Mouse (Mus musculus): ENCODE data around the gene Ly6g6f. TPM values are rescaled to one million over a fixed set of nuclear protein-coding genes. Genes with fewer than 3 reads are reported as not detected.
"Not testable (repeated sequence)": the region's sequence is repeated elsewhere in the genome, so short reads cannot be mapped to it uniquely, and the experiment has no call there.

Gene Ly6g6f
- polyA plus RNA-seq, 1 experiment from 2014 or later = 0.29 TPM

DNA sequence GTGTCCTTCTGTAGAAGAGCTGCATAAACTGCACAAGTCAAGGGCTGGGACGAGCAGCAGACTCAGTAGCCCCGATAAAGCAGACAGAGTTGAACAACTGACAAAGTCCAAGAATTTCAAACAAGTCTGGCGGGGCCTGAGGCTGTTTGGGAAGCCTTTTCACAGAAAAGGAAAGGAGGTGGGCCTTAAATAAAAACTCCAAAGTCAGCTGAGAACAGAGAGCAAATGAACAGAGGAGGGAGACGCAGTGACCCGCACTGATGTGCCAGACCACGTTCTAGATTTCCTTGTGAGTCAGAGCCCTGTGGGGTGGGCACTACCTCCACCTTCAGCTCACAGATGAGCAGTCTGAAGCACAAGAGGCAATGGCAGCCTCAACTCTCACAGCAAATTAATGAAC, 50.5 kb downstream of the Ly6g6f start:
- Histone ChIP-seq H3K4me1 (replicated peaks) (peaks cover under 1% of the 10 kb centered on the region; the same call in 1 of the 2 replicates), H3K9ac (no peak overlapping the region), H3K36me3 (no peaks in the 10 kb centered on the region), H3K4me2 (no peak overlapping the region), H3K27ac (no peak overlapping the region), H3K9me3 (replicated peaks) (no peaks in the 10 kb centered on the region), H3K4me3 (no peak overlapping the region), H3K27me3 (no peaks in the 10 kb centered on the region)
- 65% methylated on average over 6 of the region's 6 CpGs for WGBS
- no peak for ATAC-seq (replicated peaks; ENCODE audit: insufficient number of reproducible peaks, insufficient read depth, low FRiP score, low read depth)

- H3K4me2 ChIP-seq; H3K27ac ChIP-seq; H3K9ac ChIP-seq; H3K9me3 ChIP-seq (replicated peaks); H3K4me1 ChIP-seq (replicated peaks); H3K36me3 ChIP-seq; H3K27me3 ChIP-seq; H3K4me3 ChIP-seq; ATAC-seq (replicated peaks; ENCODE audit: insufficient number of reproducible peaks, insufficient read depth, low FRiP score, low read depth): not testable (repeated sequence)
- WGBS = 53% methylated on average over 1 of the region's 1 CpGs
These were observed 51.7 kb downstream of the Ly6g6f start for GRCm38 (mm10) chr17:35033703-35034102.

DNA sequence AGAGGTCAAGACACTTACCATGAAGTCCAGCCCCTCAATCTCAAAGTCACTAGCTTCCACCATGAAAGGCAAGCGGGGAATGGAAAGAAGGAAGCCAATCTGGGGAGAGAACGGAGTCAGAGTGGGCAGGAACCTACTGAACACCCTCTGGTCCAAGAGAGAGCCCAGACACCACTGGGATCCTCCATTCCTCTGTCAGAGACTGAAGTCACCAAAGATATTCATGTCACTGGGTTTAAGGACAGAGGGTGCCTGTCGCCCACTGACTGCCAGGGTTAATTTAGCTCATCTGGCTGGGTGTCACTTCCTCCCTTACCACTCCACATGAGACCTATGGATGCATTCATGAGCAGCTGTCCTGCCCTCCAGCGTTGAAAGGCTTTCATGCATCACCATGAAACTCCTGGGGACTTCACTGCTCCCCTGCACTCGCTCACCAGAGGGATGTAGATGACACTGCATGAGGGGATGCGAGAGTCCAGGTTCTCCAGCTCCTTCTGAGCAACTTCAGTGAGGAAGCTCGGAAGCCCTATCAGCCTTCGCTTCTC, 53.0 kb downstream of the Ly6g6f start:
- no peaks in the 10 kb centered on the region for H3K36me3 ChIP-seq
- H3K27me3 ChIP-seq = no peaks in the 10 kb centered on the region; the same call in 1 of the 2 replicates
- WGBS = 64% methylated on average over 8 of the region's 8 CpGs
- no peak for ATAC-seq (replicated peaks; ENCODE audit: insufficient number of reproducible peaks, insufficient read depth, low FRiP score, low read depth)
- no peak overlapping the region for H3K4me2 ChIP-seq
- H3K9me3 ChIP-seq (replicated peaks) = no peaks in the 10 kb centered on the region
- H3K4me1 ChIP-seq (replicated peaks) = peaks cover 8% of the 10 kb centered on the region
- H3K4me3 ChIP-seq = no peak overlapping the region
- no peak overlapping the region for H3K27ac ChIP-seq
- H3K9ac ChIP-seq = no peak overlapping the region

DNA sequence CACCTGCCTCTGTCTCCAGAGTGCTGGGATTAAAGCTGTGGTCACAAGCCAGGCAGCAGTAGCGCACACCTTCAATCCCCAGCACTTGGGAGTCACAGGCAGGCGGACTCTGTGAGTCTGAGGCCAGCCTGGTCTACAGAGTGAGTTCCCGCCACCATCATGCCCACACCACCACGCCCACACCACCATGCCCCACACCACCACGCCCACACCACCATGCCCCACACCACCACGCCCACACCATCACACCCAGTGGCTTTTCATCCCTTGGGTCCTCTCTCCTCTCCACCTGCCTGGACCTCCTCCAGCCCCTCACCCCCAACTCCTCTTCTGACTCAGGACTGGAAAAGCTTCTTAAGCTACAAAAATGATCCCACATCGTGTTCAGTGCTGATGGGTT, 53.5 kb downstream of the Ly6g6f start:
- Histone ChIP-seq H3K27me3 (no peaks in the 10 kb centered on the region; the same call in 1 of the 2 replicates), H3K4me2 (no peak overlapping the region), H3K4me1 (replicated peaks) (peaks cover 11% of the 10 kb centered on the region), H3K36me3 (no peaks in the 10 kb centered on the region), H3K4me3 (no peak overlapping the region), H3K27ac (no peak overlapping the region), H3K9ac (no peak overlapping the region), H3K9me3 (replicated peaks) (no peaks in the 10 kb centered on the region)
- 72% methylated on average over 7 of the region's 7 CpGs for WGBS
- no peak for ATAC-seq (replicated peaks; ENCODE audit: insufficient number of reproducible peaks, insufficient read depth, low FRiP score, low read depth)

GRCm38 (mm10) chr17:35031272-35031671, 54.1 kb downstream of the Ly6g6f start:
- H3K9me3 ChIP-seq (replicated peaks) = no peaks in the 10 kb centered on the region
- peaks cover 15% of the 10 kb centered on the region for H3K4me1 ChIP-seq (replicated peaks)
- H3K27ac ChIP-seq = no peak overlapping the region
- no peaks in the 10 kb centered on the region for H3K36me3 ChIP-seq
- H3K4me3 ChIP-seq = no peak overlapping the region
- 89% methylated on average over 11 of the region's 11 CpGs for WGBS
- no peak overlapping the region for H3K4me2 ChIP-seq
- no peak for ATAC-seq (replicated peaks; ENCODE audit: insufficient number of reproducible peaks, insufficient read depth, low FRiP score, low read depth)
- no peak overlapping the region for H3K9ac ChIP-seq
- no peaks in the 10 kb centered on the region; the same call in 1 of the 2 replicates for H3K27me3 ChIP-seq

Other genes starting within 250 kb of the Ly6g6f start
- 19.4 and 23.4 TPM in 2 replicates for gene Stk19, start 248.7 kb downstream of the Ly6g6f start, polyA plus RNA-seq (2015; fragmentation: Nextera tagmentation; extraction: Ambion mirVana)
- 32.0 and 40.8 TPM in 2 replicates for gene Dxo, start 248.6 kb downstream of the Ly6g6f start, polyA plus RNA-seq (2015; fragmentation: Nextera tagmentation; extraction: Ambion mirVana)
- gene Skiv2l, start 235.4 kb downstream of the Ly6g6f start, polyA plus RNA-seq (2015; fragmentation: Nextera tagmentation; extraction: Ambion mirVana) = 23.6 and 35.9 TPM in 2 replicates
- gene Nelfe, start 235.2 kb downstream of the Ly6g6f start, polyA plus RNA-seq (2015; fragmentation: Nextera tagmentation; extraction: Ambion mirVana) = 53.3 and 70.9 TPM in 2 replicates
- gene Cfb, start 223.1 kb downstream of the Ly6g6f start, polyA plus RNA-seq (2015; fragmentation: Nextera tagmentation; extraction: Ambion mirVana) = 1.8 and 4.3 TPM in 2 replicates
- 1.1 and 1.8 TPM in 2 replicates for gene Zbtb12, start 206.1 kb downstream of the Ly6g6f start, polyA plus RNA-seq (2015; fragmentation: Nextera tagmentation; extraction: Ambion mirVana)
- not detected in 2 replicates for gene Gm20547, start 203.6 kb downstream of the Ly6g6f start, polyA plus RNA-seq (2015; fragmentation: Nextera tagmentation; extraction: Ambion mirVana)
- gene C2, start 187.3 kb downstream of the Ly6g6f start, polyA plus RNA-seq (2015; fragmentation: Nextera tagmentation; extraction: Ambion mirVana) = 2.0 and 3.3 TPM in 2 replicates
- 31.7 and 48.8 TPM in 2 replicates for gene Ehmt2, start 187.1 kb downstream of the Ly6g6f start, polyA plus RNA-seq (2015; fragmentation: Nextera tagmentation; extraction: Ambion mirVana)
- 0.08 TPM in 1 of 2 replicates, not detected in the other for gene Slc44a4, start 171.1 kb downstream of the Ly6g6f start, polyA plus RNA-seq (2015; fragmentation: Nextera tagmentation; extraction: Ambion mirVana)
- gene Neu1, start 154.4 kb downstream of the Ly6g6f start, polyA plus RNA-seq (2015; fragmentation: Nextera tagmentation; extraction: Ambion mirVana) = 16.1 and 19.9 TPM in 2 replicates
- gene Hspa1b, start 126.4 kb downstream of the Ly6g6f start, polyA plus RNA-seq (2015; fragmentation: Nextera tagmentation; extraction: Ambion mirVana) = 0.16 and 0.30 TPM in 2 replicates
- gene Gm20481, start 115.7 kb downstream of the Ly6g6f start, polyA plus RNA-seq (2015; fragmentation: Nextera tagmentation; extraction: Ambion mirVana) = not detected in 2 replicates
- 3.5 and 4.8 TPM in 2 replicates for gene Hspa1a, start 113.5 kb downstream of the Ly6g6f start, polyA plus RNA-seq (2015; fragmentation: Nextera tagmentation; extraction: Ambion mirVana)
- 2.1 and 2.6 TPM in 2 replicates for gene Hspa1l, start 112.9 kb downstream of the Ly6g6f start, polyA plus RNA-seq (2015; fragmentation: Nextera tagmentation; extraction: Ambion mirVana)
- gene Lsm2, start 103.7 kb downstream of the Ly6g6f start, polyA plus RNA-seq (2015; fragmentation: Nextera tagmentation; extraction: Ambion mirVana) = 116 and 132 TPM in 2 replicates
- 43.0 and 89.7 TPM in 2 replicates for gene Vars, start 84.6 kb downstream of the Ly6g6f start, polyA plus RNA-seq (2015; fragmentation: Nextera tagmentation; extraction: Ambion mirVana)
- gene Vwa7, start 69.0 kb downstream of the Ly6g6f start, polyA plus RNA-seq (2015; fragmentation: Nextera tagmentation; extraction: Ambion mirVana) = 0.24 and 0.31 TPM in 2 replicates
- gene Sapcd1, start 57.6 kb downstream of the Ly6g6f start, polyA plus RNA-seq (2015; fragmentation: Nextera tagmentation; extraction: Ambion mirVana) = 1.4 and 2.8 TPM in 2 replicates
- 2.7 and 3.8 TPM in 2 replicates for gene Msh5, start 38.9 kb downstream of the Ly6g6f start, polyA plus RNA-seq (2015; fragmentation: Nextera tagmentation; extraction: Ambion mirVana)
- gene Clic1, start 35.6 kb downstream of the Ly6g6f start, polyA plus RNA-seq (2015; fragmentation: Nextera tagmentation; extraction: Ambion mirVana) = 307 and 332 TPM in 2 replicates
- 168 and 202 TPM in 2 replicates for gene Ddah2, start 26.6 kb downstream of the Ly6g6f start, polyA plus RNA-seq (2015; fragmentation: Nextera tagmentation; extraction: Ambion mirVana)
- gene Ly6g6c, start 20.2 kb downstream of the Ly6g6f start, polyA plus RNA-seq (2015; fragmentation: Nextera tagmentation; extraction: Ambion mirVana) = 0.14 TPM in 1 of 2 replicates, not detected in the other
- gene Mpig6b, start 19.4 kb downstream of the Ly6g6f start, polyA plus RNA-seq (2015; fragmentation: Nextera tagmentation; extraction: Ambion mirVana) = 0.77 and 0.81 TPM in 2 replicates
- 0.29 and 0.31 TPM in 2 replicates for gene Ly6g6e, start 8.7 kb downstream of the Ly6g6f start, polyA plus RNA-seq (2015; fragmentation: Nextera tagmentation; extraction: Ambion mirVana)
- gene Ly6g6d, start 7.5 kb downstream of the Ly6g6f start, polyA plus RNA-seq (2015; fragmentation: Nextera tagmentation; extraction: Ambion mirVana) = 2.2 and 2.4 TPM in 2 replicates
- gene Abhd16a, start 3.7 kb upstream of the Ly6g6f start, polyA plus RNA-seq (2015; fragmentation: Nextera tagmentation; extraction: Ambion mirVana) = 64.7 and 80.1 TPM in 2 replicates
- gene Ly6g5c, start 22.7 kb upstream of the Ly6g6f start, polyA plus RNA-seq (2015; fragmentation: Nextera tagmentation; extraction: Ambion mirVana) = 0.41 TPM in 1 of 2 replicates, not detected in the other
- 0.31 and 0.66 TPM in 2 replicates for gene Ly6g5b, start 29.8 kb upstream of the Ly6g6f start, polyA plus RNA-seq (2015; fragmentation: Nextera tagmentation; extraction: Ambion mirVana)
- 10.0 and 13.8 TPM in 2 replicates for gene Gpank1, start 35.8 kb upstream of the Ly6g6f start, polyA plus RNA-seq (2015; fragmentation: Nextera tagmentation; extraction: Ambion mirVana)
- 200 and 211 TPM in 2 replicates for gene Csnk2b, start 36.4 kb upstream of the Ly6g6f start, polyA plus RNA-seq (2015; fragmentation: Nextera tagmentation; extraction: Ambion mirVana)
- gene D17H6S53E, start 40.8 kb upstream of the Ly6g6f start, polyA plus RNA-seq (2015; fragmentation: Nextera tagmentation; extraction: Ambion mirVana) = 10.1 and 11.2 TPM in 2 replicates
- gene Apom, start 46.4 kb upstream of the Ly6g6f start, polyA plus RNA-seq (2015; fragmentation: Nextera tagmentation; extraction: Ambion mirVana) = 0.57 and 4.7 TPM in 2 replicates
- gene Bag6, start 49.6 kb upstream of the Ly6g6f start, polyA plus RNA-seq (2015; fragmentation: Nextera tagmentation; extraction: Ambion mirVana) = 40.8 and 44.0 TPM in 2 replicates
- gene Prrc2a, start 79.3 kb upstream of the Ly6g6f start, polyA plus RNA-seq (2015; fragmentation: Nextera tagmentation; extraction: Ambion mirVana) = 95.1 and 142 TPM in 2 replicates
- gene Aif1, start 90.5 kb upstream of the Ly6g6f start, polyA plus RNA-seq (2015; fragmentation: Nextera tagmentation; extraction: Ambion mirVana) = 7.5 and 9.6 TPM in 2 replicates
- 8.1 and 12.2 TPM in 2 replicates for gene Lst1, start 102.8 kb upstream of the Ly6g6f start, polyA plus RNA-seq (2015; fragmentation: Nextera tagmentation; extraction: Ambion mirVana)
- 1.5 and 4.8 TPM in 2 replicates for gene Ltb, start 108.8 kb upstream of the Ly6g6f start, polyA plus RNA-seq (2015; fragmentation: Nextera tagmentation; extraction: Ambion mirVana)
- 0.43 TPM in 1 of 2 replicates, not detected in the other for gene Tnf, start 116.4 kb upstream of the Ly6g6f start, polyA plus RNA-seq (2015; fragmentation: Nextera tagmentation; extraction: Ambion mirVana)
- 0.09 and 0.62 TPM in 2 replicates for gene Lta, start 119.7 kb upstream of the Ly6g6f start, polyA plus RNA-seq (2015; fragmentation: Nextera tagmentation; extraction: Ambion mirVana)
- gene Gm16181, start 135.2 kb upstream of the Ly6g6f start, polyA plus RNA-seq (2015; fragmentation: Nextera tagmentation; extraction: Ambion mirVana) = 0.35 and 0.48 TPM in 2 replicates
- 8.9 and 9.4 TPM in 2 replicates for gene Atp6v1g2, start 148.1 kb upstream of the Ly6g6f start, polyA plus RNA-seq (2015; fragmentation: Nextera tagmentation; extraction: Ambion mirVana)
- 7.8 and 9.1 TPM in 2 replicates for gene Nfkbil1, start 150.2 kb upstream of the Ly6g6f start, polyA plus RNA-seq (2015; fragmentation: Nextera tagmentation; extraction: Ambion mirVana)
- gene Ddx39b, start 156.1 kb upstream of the Ly6g6f start, polyA plus RNA-seq (2015; fragmentation: Nextera tagmentation; extraction: Ambion mirVana) = 213 and 268 TPM in 2 replicates
- 56.6 and 101 TPM in 2 replicates for gene H2-D1, start 177.1 kb upstream of the Ly6g6f start, polyA plus RNA-seq (2015; fragmentation: Nextera tagmentation; extraction: Ambion mirVana)
- 0.06 and 0.09 TPM in 2 replicates for gene H2-Q1, start 234.8 kb upstream of the Ly6g6f start, polyA plus RNA-seq (2015; fragmentation: Nextera tagmentation; extraction: Ambion mirVana)

Measured in heart, embryonic 15.5 days (tissue).